Mouse (Mus musculus): ENCODE data around the gene 1110032A03Rik. TPM values are rescaled to one million over a fixed set of nuclear protein-coding genes. Genes with fewer than 3 reads are reported as not detected.

The 1110032A03Rik gene
- polyA plus RNA-seq, 1 experiment from 2014 or later: 56.2 TPM

- Histone ChIP-seq H3K4me2 (ENCODE audit: low read length) (no peak overlapping the region), H3K36me3 (ENCODE audit: control insufficient read depth, insufficient read depth, low read length) (peaks cover 4% of the 10 kb centered on the region; the same call in 1 of the 2 replicates), H3K27me3 (ENCODE audit: control insufficient read depth, insufficient read depth, low read length) (no peaks in the 10 kb centered on the region), H3K27ac (replicated peaks; ENCODE audit: low read depth, low read length) (no peak overlapping the region), H3K4me1 (ENCODE audit: control insufficient read depth, insufficient read depth, low read length) (peaks cover 6% of the 10 kb centered on the region; the same call in 1 of the 2 replicates), H3K9ac (replicated peaks; ENCODE audit: low read length) (no peak overlapping the region), H3K9me3 (ENCODE audit: control insufficient read depth, low read length) (no peaks in the 10 kb centered on the region), H3K4me3 (replicated peaks; ENCODE audit: low read depth, low read length) (no peak overlapping the region)
- WGBS: 81% methylated on average over 1 of the region's 1 CpGs
- peak; percentile 66 for DNase-seq
- ATAC-seq (ENCODE audit: low FRiP score, low TSS enrichment): no peak
Measured at GRCm38 (mm10) chr9:50763331-50763730, 12.0 kb downstream of the 1110032A03Rik start.

GRCm38 (mm10) chr9:50761520-50762243 lies 13.6 kb downstream of the 1110032A03Rik start:
- WGBS: 67% methylated on average over 6 of the region's 6 CpGs
- Histone ChIP-seq H3K4me2 (ENCODE audit: low read length) (no peak overlapping the region), H3K9ac (replicated peaks; ENCODE audit: low read length) (no peak overlapping the region), H3K27ac (replicated peaks; ENCODE audit: low read depth, low read length) (no peak overlapping the region), H3K27me3 (ENCODE audit: control insufficient read depth, insufficient read depth, low read length) (no peaks in the 10 kb centered on the region), H3K36me3 (ENCODE audit: control insufficient read depth, insufficient read depth, low read length) (peaks cover 4% of the 10 kb centered on the region; the same call in 1 of the 2 replicates), H3K9me3 (ENCODE audit: control insufficient read depth, low read length) (no peaks in the 10 kb centered on the region), H3K4me3 (replicated peaks; ENCODE audit: low read depth, low read length) (no peak overlapping the region), H3K4me1 (ENCODE audit: control insufficient read depth, insufficient read depth, low read length) (no peaks in the 10 kb centered on the region)
- ATAC-seq (ENCODE audit: low FRiP score, low TSS enrichment): no peak
- no peak for DNase-seq

- H3K27me3 ChIP-seq (ENCODE audit: control insufficient read depth, insufficient read depth, low read length): no peaks in the 10 kb centered on the region
- DNase-seq (no peak), ATAC-seq (ENCODE audit: low FRiP score, low TSS enrichment) (no peak)
- 57% methylated on average over 5 of the region's 5 CpGs for WGBS
- no peak overlapping the region for H3K9ac ChIP-seq (replicated peaks; ENCODE audit: low read length)
- H3K9me3 ChIP-seq (ENCODE audit: control insufficient read depth, low read length): no peaks in the 10 kb centered on the region
- H3K27ac ChIP-seq (replicated peaks; ENCODE audit: low read depth, low read length): no peak overlapping the region
- no peak overlapping the region for H3K4me2 ChIP-seq (ENCODE audit: low read length)
- no peak overlapping the region for H3K4me3 ChIP-seq (replicated peaks; ENCODE audit: low read depth, low read length)
- no peaks in the 10 kb centered on the region for H3K4me1 ChIP-seq (ENCODE audit: control insufficient read depth, insufficient read depth, low read length)
- H3K36me3 ChIP-seq (ENCODE audit: control insufficient read depth, insufficient read depth, low read length): no peaks in the 10 kb centered on the region
Measured at GRCm38 (mm10) chr9:50756711-50757110, 18.6 kb downstream of the 1110032A03Rik start.

GRCm38 (mm10) chr9:50753947-50754346 lies 21.4 kb downstream of the 1110032A03Rik start:
- no peak for ATAC-seq (ENCODE audit: low FRiP score, low TSS enrichment)
- no peaks in the 10 kb centered on the region for H3K4me1 ChIP-seq (ENCODE audit: control insufficient read depth, insufficient read depth, low read length)
- H3K9ac ChIP-seq (replicated peaks; ENCODE audit: low read length): no peak overlapping the region
- no peaks in the 10 kb centered on the region for H3K9me3 ChIP-seq (ENCODE audit: control insufficient read depth, low read length)
- 74% methylated on average over 7 of the region's 7 CpGs for WGBS
- no peak for DNase-seq
- no peak overlapping the region for H3K4me3 ChIP-seq (replicated peaks; ENCODE audit: low read depth, low read length)
- H3K4me2 ChIP-seq (ENCODE audit: low read length): no peak overlapping the region
- H3K36me3 ChIP-seq (ENCODE audit: control insufficient read depth, insufficient read depth, low read length): no peaks in the 10 kb centered on the region
- no peaks in the 10 kb centered on the region for H3K27me3 ChIP-seq (ENCODE audit: control insufficient read depth, insufficient read depth, low read length)
- H3K27ac ChIP-seq (replicated peaks; ENCODE audit: low read depth, low read length): no peak overlapping the region

GRCm38 (mm10) chr9:50752784-50753615 lies 22.3 kb downstream of the 1110032A03Rik start:
- WGBS: 67% methylated on average over 17 of the region's 17 CpGs
- H3K9me3 ChIP-seq (ENCODE audit: control insufficient read depth, low read length): no peaks in the 10 kb centered on the region
- ATAC-seq (ENCODE audit: low FRiP score, low TSS enrichment): no peak
- H3K9ac ChIP-seq (replicated peaks; ENCODE audit: low read length): no peak overlapping the region
- peak; percentile 13 for DNase-seq
- no peaks in the 10 kb centered on the region for H3K27me3 ChIP-seq (ENCODE audit: control insufficient read depth, insufficient read depth, low read length)
- H3K4me2 ChIP-seq (ENCODE audit: low read length): no peak overlapping the region
- no peaks in the 10 kb centered on the region for H3K4me1 ChIP-seq (ENCODE audit: control insufficient read depth, insufficient read depth, low read length)
- no peaks in the 10 kb centered on the region for H3K36me3 ChIP-seq (ENCODE audit: control insufficient read depth, insufficient read depth, low read length)
- H3K27ac ChIP-seq (replicated peaks; ENCODE audit: low read depth, low read length): no peak overlapping the region
- H3K4me3 ChIP-seq (replicated peaks; ENCODE audit: low read depth, low read length): no peak overlapping the region

GRCm38 (mm10) chr9:50752054-50752602 lies 23.2 kb downstream of the 1110032A03Rik start, which contains the start of gene Hspb2:
TSS of gene Hspb2 (minus strand) at chr9:50752354.
- ATAC-seq (ENCODE audit: low FRiP score, low TSS enrichment): no peak
- no peak within 1 kb of the TSS for H3K27ac ChIP-seq (replicated peaks; ENCODE audit: low read depth, low read length)
- no peaks in the 10 kb centered on the region for H3K9me3 ChIP-seq (ENCODE audit: control insufficient read depth, low read length)
- H3K27me3 ChIP-seq (ENCODE audit: control insufficient read depth, insufficient read depth, low read length): no peaks in the 10 kb centered on the region
- no peaks in the 10 kb centered on the region for H3K4me1 ChIP-seq (ENCODE audit: control insufficient read depth, insufficient read depth, low read length)
- WGBS: 78% methylated on average over 14 of the region's 14 CpGs
- H3K9ac ChIP-seq (replicated peaks; ENCODE audit: low read length): no peak within 1 kb of the TSS
- H3K4me3 ChIP-seq (replicated peaks; ENCODE audit: low read depth, low read length): no peak within 1 kb of the TSS
- no peaks in the 10 kb centered on the region for H3K36me3 ChIP-seq (ENCODE audit: control insufficient read depth, insufficient read depth, low read length)
- no peak for DNase-seq
- H3K4me2 ChIP-seq (ENCODE audit: low read length): no peak within 1 kb of the TSS

- no peak for ATAC-seq (ENCODE audit: low FRiP score, low TSS enrichment)
- Histone ChIP-seq H3K9me3 (ENCODE audit: control insufficient read depth, low read length) (no peaks in the 10 kb centered on the region), H3K36me3 (ENCODE audit: control insufficient read depth, insufficient read depth, low read length) (no peaks in the 10 kb centered on the region), H3K4me1 (ENCODE audit: control insufficient read depth, insufficient read depth, low read length) (0 out of 2 replicates have a peak, but pooled peaks cover 3% of the 10 kb centered on the region), H3K9ac (replicated peaks; ENCODE audit: low read length) (no peak within 1 kb of the TSS), H3K27me3 (ENCODE audit: control insufficient read depth, insufficient read depth, low read length) (no peaks in the 10 kb centered on the region), H3K27ac (replicated peaks; ENCODE audit: low read depth, low read length) (no peak within 1 kb of the TSS), H3K4me2 (ENCODE audit: low read length) (no peak within 1 kb of the TSS), H3K4me3 (replicated peaks; ENCODE audit: low read depth, low read length) (no peak within 1 kb of the TSS)
- DNase-seq: no peak
- WGBS: 79% methylated on average over 22 of the region's 22 CpGs
Measured at GRCm38 (mm10) chr9:50751323-50751722, 24.0 kb downstream of the 1110032A03Rik start, which contains the start of gene Cryab. TSS of gene Cryab (plus strand) at chr9:50751325.

- no peak for ATAC-seq (ENCODE audit: low FRiP score, low TSS enrichment)
- Histone ChIP-seq H3K4me1 (ENCODE audit: control insufficient read depth, insufficient read depth, low read length) (0 out of 2 replicates have a peak, but pooled peaks cover 8% of the 10 kb centered on the region), H3K36me3 (ENCODE audit: control insufficient read depth, insufficient read depth, low read length) (no peaks in the 10 kb centered on the region), H3K4me3 (replicated peaks; ENCODE audit: low read depth, low read length) (no peak overlapping the region), H3K4me2 (ENCODE audit: low read length) (no peak overlapping the region), H3K27ac (replicated peaks; ENCODE audit: low read depth, low read length) (no peak overlapping the region), H3K9ac (replicated peaks; ENCODE audit: low read length) (no peak overlapping the region), H3K27me3 (ENCODE audit: control insufficient read depth, insufficient read depth, low read length) (no peaks in the 10 kb centered on the region), H3K9me3 (ENCODE audit: control insufficient read depth, low read length) (no peaks in the 10 kb centered on the region)
- DNase-seq: no peak
- 74% methylated on average over 6 of the region's 6 CpGs for WGBS
Measured at GRCm38 (mm10) chr9:50750706-50751105, 24.6 kb downstream of the 1110032A03Rik start.
